Mouse (Mus musculus): ENCODE measurements around the gene Slit3. TPM values are rescaled to one million over a fixed set of nuclear protein-coding genes. Genes with fewer than 3 reads are reported as not detected.

Slit3 gene
- polyA plus RNA-seq, 1 experiment: 211 TPM

DNA sequence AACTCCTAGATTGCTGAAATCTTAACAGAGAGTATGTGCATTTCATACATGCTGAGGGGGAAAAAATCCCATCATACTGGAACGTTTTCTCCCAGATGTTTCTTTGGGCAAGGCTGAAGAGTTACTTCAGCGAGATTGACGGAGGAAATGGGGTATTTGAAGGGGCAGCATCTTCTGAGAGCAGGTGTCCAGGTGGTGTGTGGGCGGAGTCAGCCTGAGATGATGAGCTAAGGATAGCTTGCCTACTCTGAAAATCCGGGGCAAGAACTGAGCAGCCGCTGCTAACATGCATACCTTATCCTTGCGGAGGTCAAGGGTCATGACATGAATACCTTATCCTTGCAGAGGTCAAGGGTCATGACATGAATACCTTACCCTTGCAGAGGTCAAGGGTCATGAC, 576.5 kb downstream of the Slit3 start:
- TF ChIP-seq POLR2A (IDR thresholded peaks at IDR 0.05; ENCODE audit: low read depth, low read length): no peak
- no peak for TF ChIP-seq CTCF (IDR thresholded peaks at IDR 0.05; ENCODE audit: borderline replicate concordance, insufficient read depth, low read length)
- Histone ChIP-seq H3K4me1 (ENCODE audit: control insufficient read depth, insufficient read depth, low read length) (no peaks in the 10 kb centered on the region), H3K27ac (ENCODE audit: insufficient read depth, low read length) (no peak overlapping the region), H3K4me3 (ENCODE audit: insufficient read depth, low read length) (no peak overlapping the region)

DNA sequence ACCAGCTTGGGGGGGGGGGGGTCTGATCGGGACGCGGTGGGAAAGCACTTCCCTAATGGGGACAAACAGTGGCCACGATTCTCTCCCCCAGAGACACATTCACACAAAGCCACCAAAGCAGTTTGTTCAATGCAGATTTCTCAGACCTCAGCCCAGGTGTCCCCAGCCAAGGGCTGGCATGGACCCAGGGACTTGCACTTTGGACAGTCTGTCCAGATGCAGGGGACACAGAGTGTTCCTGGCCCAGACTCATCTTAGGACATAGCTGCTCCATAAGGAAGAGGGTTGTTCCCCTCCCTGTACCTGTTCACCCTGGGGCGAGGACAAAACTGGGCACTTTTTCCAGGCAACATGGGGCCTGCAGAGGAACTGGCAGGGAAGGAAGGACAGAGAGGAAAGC, 577.9 kb downstream of the Slit3 start:
- no peak overlapping the region for H3K4me3 ChIP-seq (ENCODE audit: insufficient read depth, low read length)
- H3K27ac ChIP-seq (ENCODE audit: insufficient read depth, low read length): no peak overlapping the region
- TF ChIP-seq POLR2A (IDR thresholded peaks at IDR 0.05; ENCODE audit: low read depth, low read length) (no peak), CTCF (IDR thresholded peaks at IDR 0.05; ENCODE audit: borderline replicate concordance, insufficient read depth, low read length) (no peak)

DNA sequence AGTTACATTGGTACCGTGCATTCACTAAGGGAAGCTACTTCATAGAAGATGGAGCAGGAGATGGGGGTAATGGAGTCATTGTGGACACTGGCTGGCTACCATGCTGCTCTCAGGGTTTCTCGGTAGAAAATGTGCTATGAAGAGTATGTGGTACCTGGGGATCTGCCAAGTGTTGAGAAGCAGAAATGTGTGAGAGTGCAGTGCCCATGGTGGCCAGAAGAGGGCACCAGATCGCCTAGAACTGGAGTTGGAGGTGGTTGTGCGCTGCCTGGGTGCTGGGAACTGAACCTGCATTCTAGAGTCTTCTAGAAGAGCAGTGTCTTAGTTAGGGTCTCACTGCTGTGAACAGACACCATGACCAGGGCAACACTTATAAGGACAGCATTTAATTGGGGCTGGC, 582.4 kb downstream of the Slit3 start:
- H3K4me3 ChIP-seq (ENCODE audit: insufficient read depth, low read length): no peak overlapping the region
- H3K27ac ChIP-seq (ENCODE audit: insufficient read depth, low read length): no peak overlapping the region
- H3K4me1 ChIP-seq (ENCODE audit: control insufficient read depth, insufficient read depth, low read length): no peaks in the 10 kb centered on the region
- TF ChIP-seq CTCF (IDR thresholded peaks at IDR 0.05; ENCODE audit: borderline replicate concordance, insufficient read depth, low read length): 0 out of 2 replicates have a peak, but pooled peaks have one; percentile 51
- TF ChIP-seq POLR2A (IDR thresholded peaks at IDR 0.05; ENCODE audit: low read depth, low read length): no peak

More for the DNA sequence above, 577.9 kb downstream of the Slit3 start:
- H3K4me1 ChIP-seq (ENCODE audit: control insufficient read depth, insufficient read depth, low read length): no peaks in the 10 kb centered on the region

DNA sequence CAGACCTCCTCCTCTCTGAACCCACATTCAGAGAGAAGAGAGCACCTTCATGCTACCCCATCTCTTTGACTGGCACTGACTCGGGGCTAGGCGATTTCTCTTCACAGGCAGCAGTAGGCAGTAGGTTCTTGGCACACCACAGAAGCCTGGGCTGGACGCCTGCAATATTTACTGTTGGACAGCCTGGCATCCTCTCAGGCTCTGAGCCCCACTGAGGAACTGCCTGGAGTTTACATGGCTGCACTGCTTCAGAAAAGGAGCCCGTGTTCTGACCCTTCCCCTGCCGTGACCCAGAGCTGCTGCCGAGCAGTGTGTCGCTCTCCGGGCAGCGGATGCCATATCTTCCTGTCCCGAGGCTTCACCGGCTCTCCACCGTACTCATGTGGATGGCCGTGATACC, 583.4 kb downstream of the Slit3 start:
- H3K4me1 ChIP-seq (ENCODE audit: control insufficient read depth, insufficient read depth, low read length): no peaks in the 10 kb centered on the region
- H3K27ac ChIP-seq (ENCODE audit: insufficient read depth, low read length): no peak overlapping the region
- no peak overlapping the region for H3K4me3 ChIP-seq (ENCODE audit: insufficient read depth, low read length)
- TF ChIP-seq CTCF (IDR thresholded peaks at IDR 0.05; ENCODE audit: borderline replicate concordance, insufficient read depth, low read length) (no peak), POLR2A (IDR thresholded peaks at IDR 0.05; ENCODE audit: low read depth, low read length) (no peak)

DNA sequence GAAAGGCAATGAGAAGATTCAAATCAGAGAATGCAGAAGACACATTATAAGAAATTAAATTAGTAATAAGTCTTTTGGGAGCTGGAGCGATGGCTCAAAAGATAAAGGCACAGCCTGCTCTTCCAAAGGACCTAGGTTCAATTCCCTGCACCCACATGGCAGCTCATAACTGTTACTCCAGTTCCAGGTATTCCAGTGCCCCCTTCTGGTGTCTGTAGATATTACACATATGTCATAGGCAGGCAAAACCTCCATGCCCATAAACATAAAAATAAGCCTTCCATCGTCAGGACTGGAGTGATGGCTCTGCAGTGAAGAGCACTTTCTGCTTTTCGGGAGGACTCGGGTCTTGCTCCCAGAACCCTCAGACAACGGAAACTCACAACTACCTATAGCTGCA, 583.9 kb downstream of the Slit3 start:
- H3K27ac ChIP-seq (ENCODE audit: insufficient read depth, low read length): no peak overlapping the region
- no peak for TF ChIP-seq POLR2A (IDR thresholded peaks at IDR 0.05; ENCODE audit: low read depth, low read length)
- TF ChIP-seq CTCF (IDR thresholded peaks at IDR 0.05; ENCODE audit: borderline replicate concordance, insufficient read depth, low read length): no peak
- no peaks in the 10 kb centered on the region for H3K4me1 ChIP-seq (ENCODE audit: control insufficient read depth, insufficient read depth, low read length)
- H3K4me3 ChIP-seq (ENCODE audit: insufficient read depth, low read length): no peak overlapping the region

DNA sequence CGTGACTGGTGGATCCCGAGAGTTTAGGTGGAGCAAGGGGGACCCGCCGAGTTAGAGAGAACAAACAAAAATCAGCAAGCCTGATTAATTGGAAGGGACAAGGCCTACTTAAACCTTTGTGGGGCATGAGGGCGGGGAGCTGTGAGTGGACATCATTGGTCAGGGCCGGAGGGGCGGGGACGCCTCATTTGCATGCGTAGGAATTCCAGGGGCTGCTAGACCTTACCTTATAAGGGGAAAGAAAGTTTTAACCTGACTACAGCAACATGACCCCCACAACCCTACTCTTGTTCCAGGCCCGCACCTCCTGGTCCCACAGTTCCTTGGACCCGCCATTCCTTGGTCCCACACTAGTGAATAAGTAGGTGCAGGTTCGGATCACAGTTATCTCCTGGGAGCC, 586.4 kb downstream of the Slit3 start:
- TF ChIP-seq POLR2A (IDR thresholded peaks at IDR 0.05; ENCODE audit: low read depth, low read length) (no peak), CTCF (IDR thresholded peaks at IDR 0.05; ENCODE audit: borderline replicate concordance, insufficient read depth, low read length) (no peak)
- Histone ChIP-seq H3K4me3 (ENCODE audit: insufficient read depth, low read length) (no peak overlapping the region), H3K4me1 (ENCODE audit: control insufficient read depth, insufficient read depth, low read length) (no peaks in the 10 kb centered on the region), H3K27ac (ENCODE audit: insufficient read depth, low read length) (no peak overlapping the region)

DNA sequence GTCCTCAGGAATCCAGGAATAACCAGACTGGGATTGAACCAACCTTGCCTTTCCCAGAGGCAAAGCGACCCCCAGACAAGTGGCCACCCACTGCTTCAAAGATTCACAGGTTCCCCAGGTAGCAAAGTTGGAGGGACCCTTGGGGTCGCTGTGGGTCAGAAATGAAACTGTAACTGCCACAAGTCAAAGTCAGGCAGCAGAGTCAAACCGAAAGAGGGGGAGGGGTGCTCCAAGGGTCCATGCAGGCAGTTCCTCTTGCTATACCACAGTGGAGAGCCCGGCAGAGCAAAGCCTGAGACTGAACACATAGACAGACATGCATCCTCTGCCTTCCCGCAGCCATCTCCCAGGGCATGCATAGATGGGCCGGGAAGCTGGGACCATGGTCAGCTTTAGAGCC, 590.3 kb downstream of the Slit3 start:
- Histone ChIP-seq H3K4me3 (ENCODE audit: insufficient read depth, low read length) (no peak overlapping the region), H3K27ac (ENCODE audit: insufficient read depth, low read length) (no peak overlapping the region), H3K4me1 (ENCODE audit: control insufficient read depth, insufficient read depth, low read length) (no peaks in the 10 kb centered on the region)
- TF ChIP-seq POLR2A (IDR thresholded peaks at IDR 0.05; ENCODE audit: low read depth, low read length) (no peak), CTCF (IDR thresholded peaks at IDR 0.05; ENCODE audit: borderline replicate concordance, insufficient read depth, low read length) (no peak)

DNA sequence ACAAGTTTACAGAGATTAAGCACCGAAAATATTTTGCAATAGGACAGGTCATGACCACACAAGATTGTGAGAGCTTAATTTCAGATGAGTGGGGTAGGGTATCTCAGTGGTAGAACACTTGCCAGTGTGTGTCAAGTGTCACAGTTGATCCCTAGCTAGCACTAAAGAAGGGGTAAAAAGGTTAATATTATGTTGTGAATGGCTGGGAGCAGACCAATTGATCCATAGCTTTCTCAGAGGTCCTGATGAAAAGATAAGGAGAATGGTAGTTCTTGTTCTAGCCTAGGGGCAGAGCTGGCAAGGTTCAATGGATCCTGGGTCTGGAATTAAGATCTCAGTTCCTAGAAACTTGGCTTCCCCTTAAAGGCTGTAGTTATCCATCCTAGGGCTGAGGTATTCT, 597.9 kb downstream of the Slit3 start:
- TF ChIP-seq POLR2A (IDR thresholded peaks at IDR 0.05; ENCODE audit: low read depth, low read length) (no peak), CTCF (IDR thresholded peaks at IDR 0.05; ENCODE audit: borderline replicate concordance, insufficient read depth, low read length) (no peak)

DNA sequence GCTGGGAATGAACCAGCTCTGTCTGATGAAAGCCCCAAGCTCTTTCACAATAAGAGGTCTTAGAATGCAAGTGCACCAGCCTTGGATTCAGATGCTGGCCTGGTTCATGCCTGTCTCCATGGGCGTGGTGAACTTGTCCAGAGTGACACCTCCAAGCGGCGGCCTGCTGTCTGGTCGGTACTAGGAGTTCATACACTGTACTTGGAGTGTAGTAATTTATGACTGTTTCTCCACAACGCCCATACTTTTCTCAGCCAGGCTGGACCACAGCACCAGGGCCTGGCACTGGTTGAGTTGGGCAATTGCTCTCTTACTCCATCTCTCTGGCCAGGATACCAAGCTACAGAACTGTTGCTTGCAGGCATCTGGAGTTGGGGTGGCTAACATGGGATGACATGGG, 602.9 kb downstream of the Slit3 start:
- TF ChIP-seq CTCF (IDR thresholded peaks at IDR 0.05; ENCODE audit: borderline replicate concordance, insufficient read depth, low read length) (no peak), POLR2A (IDR thresholded peaks at IDR 0.05; ENCODE audit: low read depth, low read length) (no peak)
- no peak overlapping the region for H3K27ac ChIP-seq (ENCODE audit: insufficient read depth, low read length)
- H3K4me1 ChIP-seq (ENCODE audit: control insufficient read depth, insufficient read depth, low read length): no peaks in the 10 kb centered on the region
- no peak overlapping the region for H3K4me3 ChIP-seq (ENCODE audit: insufficient read depth, low read length)

More for the DNA sequence above, 597.9 kb downstream of the Slit3 start:
- H3K4me3 ChIP-seq (ENCODE audit: insufficient read depth, low read length): no peak overlapping the region
- H3K4me1 ChIP-seq (ENCODE audit: control insufficient read depth, insufficient read depth, low read length): no peaks in the 10 kb centered on the region
- H3K27ac ChIP-seq (ENCODE audit: insufficient read depth, low read length): no peak overlapping the region

DNA sequence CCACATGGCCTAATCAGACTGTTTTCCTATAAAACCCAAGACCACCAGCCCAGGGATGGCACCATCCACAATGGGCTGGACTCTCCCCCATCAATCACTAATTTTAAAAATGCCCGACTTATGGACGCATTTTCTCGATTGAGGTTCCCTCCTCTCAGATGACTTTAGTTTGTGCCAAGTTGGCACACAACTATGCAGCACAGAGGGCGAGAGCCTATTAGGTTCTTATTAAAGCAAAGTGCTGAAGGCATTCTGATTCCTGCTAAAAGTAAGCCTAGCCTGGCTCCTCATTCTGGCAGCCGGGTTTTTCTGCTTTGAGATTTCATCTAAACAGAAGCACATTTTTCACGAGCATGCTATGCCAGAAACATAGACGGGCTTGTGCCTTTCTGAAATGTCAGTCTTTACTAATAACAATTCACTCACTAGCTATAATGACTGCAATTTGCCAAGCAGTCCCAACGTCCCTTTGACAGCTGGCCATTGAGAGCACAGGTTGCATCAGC, 605.4 kb downstream of the Slit3 start:
- TF ChIP-seq CTCF (IDR thresholded peaks at IDR 0.05; ENCODE audit: borderline replicate concordance, insufficient read depth, low read length) (no peak), POLR2A (IDR thresholded peaks at IDR 0.05; ENCODE audit: low read depth, low read length) (no peak)
- no peaks in the 10 kb centered on the region for H3K4me1 ChIP-seq (ENCODE audit: control insufficient read depth, insufficient read depth, low read length)
- H3K27ac ChIP-seq (ENCODE audit: insufficient read depth, low read length): no peak overlapping the region
- no peak overlapping the region for H3K4me3 ChIP-seq (ENCODE audit: insufficient read depth, low read length)

DNA sequence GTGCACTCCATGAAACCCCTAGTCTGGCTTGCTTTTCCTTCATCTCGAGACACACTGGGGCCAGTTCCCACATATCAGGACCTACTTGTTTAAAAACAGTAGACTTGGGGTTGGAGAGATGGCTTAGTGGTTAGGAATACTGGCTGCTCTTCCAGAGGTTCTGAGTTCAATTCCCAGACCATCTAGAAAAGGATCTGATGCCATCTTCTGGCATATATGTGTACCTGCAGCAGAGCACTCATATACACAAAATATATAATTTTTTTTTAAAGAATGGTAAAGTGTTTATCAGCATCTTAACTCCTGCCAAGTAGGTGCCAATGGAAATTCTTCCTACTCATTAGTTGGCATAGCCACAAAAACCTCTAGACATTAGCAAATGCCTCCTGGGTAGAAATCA, 607.2 kb downstream of the Slit3 start:
- H3K27ac ChIP-seq (ENCODE audit: insufficient read depth, low read length): no peak overlapping the region
- H3K4me1 ChIP-seq (ENCODE audit: control insufficient read depth, insufficient read depth, low read length): no peaks in the 10 kb centered on the region
- no peak overlapping the region for H3K4me3 ChIP-seq (ENCODE audit: insufficient read depth, low read length)
- TF ChIP-seq POLR2A (IDR thresholded peaks at IDR 0.05; ENCODE audit: low read depth, low read length): no peak
- no peak for TF ChIP-seq CTCF (IDR thresholded peaks at IDR 0.05; ENCODE audit: borderline replicate concordance, insufficient read depth, low read length)
